Mouse (Mus musculus) mature B cell (primary cell): Measurements from ENCODE around the gene Pigyl.

Experiments used
- in situ Hi-C: fragments of 300-500 bp; cut with MboI; formaldehyde crosslinking; loops from 2 replicates; pipeline ENCODE4 v1.14.3; 2019

The Pigyl gene

DNA sequence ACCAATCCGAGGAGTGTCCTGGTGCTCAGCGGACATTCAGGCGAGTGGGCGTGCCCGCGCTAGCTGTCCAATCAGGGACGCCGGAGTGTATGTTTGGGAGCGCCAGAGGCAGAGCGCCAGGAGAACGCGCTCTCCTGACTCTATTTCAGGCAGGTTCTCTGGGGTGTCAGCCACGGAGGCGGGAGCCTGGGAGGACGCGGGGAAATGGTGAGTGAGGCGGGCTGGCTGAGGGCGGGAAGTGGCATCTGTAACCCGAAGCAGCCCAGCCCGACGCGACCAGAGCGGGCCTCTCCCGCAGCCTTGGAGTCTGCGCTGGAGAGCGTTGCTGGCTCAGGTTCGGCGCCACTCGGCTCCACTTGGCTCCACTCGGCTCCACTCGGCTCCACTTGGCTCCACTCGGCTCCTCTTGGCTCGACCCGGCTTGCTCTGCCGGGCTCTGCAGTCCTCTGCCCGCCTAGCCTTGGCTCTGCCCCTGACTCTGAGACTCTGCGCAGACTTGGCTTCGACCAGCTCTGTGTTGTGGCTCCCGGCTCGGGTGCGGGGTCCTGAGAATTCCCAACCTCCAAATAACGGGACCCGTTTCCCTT lies 31.5 kb downstream of the Pigyl start, which contains the start of gene Zfp872:
Gene Zfp872 (plus strand): TSS at position 66 of the 587 bp plus-strand sequence.
- in situ Hi-C loops, result no loop called here

- in situ Hi-C loops, result no loop called here
These were observed 39.8 kb downstream of the Pigyl start for GRCm38 (mm10) chr9:22196412-22196811.
